In genomic region chr12:113046861-113047260, GRCm38 (mm10) we compare ENCODE assay signal across 27 mouse cellular contexts. TPM values are rescaled to one million over a fixed set of nuclear protein-coding genes. Genes with fewer than 3 reads are reported as not detected.
DNase-seq lines count a peak whose midpoint lies in the region; ATAC-seq and TF ChIP-seq lines count a peak whose summit lies in the region.
"Had no signal": no experiment of that assay in that cellular context is flagged by ENCODE, and none has a peak within 500 bp of the region (broad histone marks: within the 10 kb centered on the region; RNA-seq: fewer than 3 reads in every experiment).

No protein-coding gene starts in this region.

- no peak overlapping the region for H3K4me2 ChIP-seq in forebrain, embryonic 15.5 days (replicated peaks)
- H3K4me2 ChIP-seq: hindbrain, embryonic 13.5 days; neural tube, embryonic 12.5 days had no signal

- no peak for TF ChIP-seq POLR2A in spleen, adult 2 months (IDR thresholded peaks at IDR 0.05; ENCODE audit: low read depth, low read length)
- no peak for TF ChIP-seq POLR2A in thymus, adult 2 months (IDR thresholded peaks at IDR 0.05; ENCODE audit: control insufficient read depth, extremely low read depth, insufficient read depth, low read length, poor library complexity)

- peak overlapping the region; percentile 15; the same call in 1 of the 2 replicates for H3K27ac ChIP-seq in spleen, adult 2 months (ENCODE audit: insufficient read depth, low read length)
- peak overlapping the region; percentile 59 for H3K27ac ChIP-seq in thymus, adult 2 months (ENCODE audit: control insufficient read depth, insufficient read depth, low read length)
- H3K27ac ChIP-seq in forebrain, embryonic 15.5 days (replicated peaks): no peak overlapping the region
- H3K27ac ChIP-seq: forebrain, embryonic 10.5 days; gastrocnemius, adult 2 months; hindbrain, embryonic 13.5 days; limb, embryonic 10.5 days; neural tube, embryonic 12.5 days had no signal

- ATAC-seq in hematopoietic stem cell, adult 5-6 weeks (replicated peaks in 1 of 2; ENCODE audit: insufficient read depth in 1 of 2, low FRiP score in 2 of 2, low TSS enrichment in 1 of 2, low read depth in 1 of 2, poor library complexity in 2 of 2, severe bottlenecking in 2 of 2): peak; percentile 53 to 57
- no peak for ATAC-seq in forebrain, embryonic 15.5 days (replicated peaks)
- ATAC-seq: lung, postnatal 0 days had no signal

- no peaks in the 10 kb centered on the region for H3K9me3 ChIP-seq in forebrain, embryonic 15.5 days
- H3K9me3 ChIP-seq: forebrain, embryonic 10.5 days; hindbrain, embryonic 13.5 days; limb, embryonic 10.5 days; neural tube, embryonic 12.5 days had no signal

- H3K27me3 ChIP-seq in spleen, adult 2 months (ENCODE audit: control insufficient read depth, insufficient read depth, low read length): no peaks in the 10 kb centered on the region
- no peaks in the 10 kb centered on the region for H3K27me3 ChIP-seq in thymus, adult 2 months (ENCODE audit: control insufficient read depth, insufficient read depth, low read length)
- H3K27me3 ChIP-seq in forebrain, embryonic 15.5 days: no peaks in the 10 kb centered on the region
- H3K27me3 ChIP-seq: hindbrain, embryonic 13.5 days; neural tube, embryonic 12.5 days had no signal

- H3K36me3 ChIP-seq in spleen, adult 2 months (ENCODE audit: control insufficient read depth, insufficient read depth, low read length): peaks cover 1% of the 10 kb centered on the region; the same call in 1 of the 2 replicates
- H3K36me3 ChIP-seq in thymus, adult 2 months (ENCODE audit: control insufficient read depth, insufficient read depth, low read length): no peaks in the 10 kb centered on the region
- H3K36me3 ChIP-seq in forebrain, embryonic 15.5 days: peaks cover 28% of the 10 kb centered on the region

- TF ChIP-seq CTCF in spleen, adult 2 months (IDR thresholded peaks at IDR 0.05; ENCODE audit: extremely low read depth, insufficient read depth, insufficient read length, insufficient replicate concordance): no peak
- TF ChIP-seq CTCF in thymus, adult 2 months (IDR thresholded peaks at IDR 0.05; ENCODE audit: borderline replicate concordance, control insufficient read depth, extremely low read depth, insufficient read depth, low read length, poor library complexity): no peak

- no peak overlapping the region for H3K4me3 ChIP-seq in spleen, adult 2 months (ENCODE audit: extremely low read depth, insufficient read depth, insufficient read length)
- no peak overlapping the region for H3K4me3 ChIP-seq in thymus, adult 2 months (ENCODE audit: control insufficient read depth, insufficient read depth, low read length)
- no peak overlapping the region for H3K4me3 ChIP-seq in forebrain, embryonic 15.5 days
- H3K4me3 ChIP-seq: forebrain, embryonic 10.5 days; gastrocnemius, adult 2 months; hindbrain, embryonic 13.5 days; limb, embryonic 10.5 days; neural tube, embryonic 12.5 days had no signal

- peaks cover 13% of the 10 kb centered on the region; the same call in 1 of the 2 replicates for H3K4me1 ChIP-seq in spleen, adult 2 months (ENCODE audit: control insufficient read depth, insufficient read depth, insufficient read length)
- H3K4me1 ChIP-seq in thymus, adult 2 months (replicated peaks; ENCODE audit: control insufficient read depth, insufficient read depth, low read length): peaks cover 81% of the 10 kb centered on the region
- H3K4me1 ChIP-seq in forebrain, embryonic 15.5 days: peaks cover 3% of the 10 kb centered on the region; the same call in 1 of the 2 replicates
- H3K4me1 ChIP-seq: neural tube, embryonic 12.5 days had no signal

- 17% methylated on average over 15 of the region's 15 CpGs for WGBS in spleen, adult 2 months
- 8% methylated on average over 15 of the region's 15 CpGs for WGBS in thymus, adult 2 months
- WGBS in forebrain, embryonic 15.5 days: 93% methylated on average over 15 of the region's 15 CpGs

- no peak for DNase-seq in spleen, adult 2 months (ENCODE audit: low read depth in 1 of 2, low spot score in 2 of 2)
- no peak for DNase-seq in spleen, postnatal 10 days (ENCODE audit: low spot score in 2 of 2)
- DNase-seq in thymus, adult 2 months: peak; percentile 68
- peak; percentile 59 for DNase-seq in thymus, postnatal 4 days
- no peak for DNase-seq in embryo, embryonic 10.5 days (ENCODE audit: low spot score)
- no peak for DNase-seq in gastrocnemius, postnatal 10 days
- DNase-seq: adrenal gland, postnatal 25 days; cerebellum, adult 9-11 months; gastrocnemius, adult 2 months; kidney, adult 2 months; kidney, postnatal 10 days; liver; midbrain, embryonic 14.5 days; right cerebral cortex, postnatal 14 days had no signal

- no peak overlapping the region for H3K9ac ChIP-seq in forebrain, embryonic 15.5 days (replicated peaks)
- H3K9ac ChIP-seq: hindbrain, embryonic 13.5 days; neural tube, embryonic 12.5 days had no signal

RNA-seq across cellular contexts. Expression of gene Tex22, which starts 27.4 kb away (rescaled TPM):
- 0.20 and 0.48 TPM in 2 replicates for polyA plus RNA-seq in spleen, adult 2 months (2012; rRNA removed)
- total RNA-seq in hematopoietic stem cell, adult 5-6 weeks (2017): 0.38 TPM in 1 of 2 replicates, not detected in the other
- 0.31 and 0.66 TPM in 2 replicates for polyA plus RNA-seq in thymus, adult 2 months (2012; rRNA removed)
- polyA plus RNA-seq in forebrain, embryonic 15.5 days (2015; fragmentation: Nextera tagmentation; extraction: Ambion mirVana): 0.18 and 0.37 TPM in 2 replicates
- total RNA-seq in gastrocnemius, postnatal 10 days (2021): under 1 TPM in 1 of 2 experiments, not detected in 1; 0.20 TPM
- total RNA-seq: gastrocnemius, adult 2 months; heart, postnatal 25 days had no signal
- polyA plus RNA-seq: cortical plate, adult 2 months; embryonic facial prominence, embryonic 11.5 days; forebrain, embryonic 10.5 days; heart, embryonic 14.5 days; hindbrain, embryonic 13.5 days; intestine, embryonic 14.5 days; liver, embryonic 16.5 days; lung, postnatal 0 days; midbrain, embryonic 14.5 days; neural tube, embryonic 12.5 days had no signal

RNA-seq across cellular contexts. Expression of gene Pacs2, which starts 32.6 kb away (rescaled TPM):
- polyA plus RNA-seq in spleen, adult 2 months (2012; rRNA removed): 29.1 and 38.6 TPM in 2 replicates
- total RNA-seq in hematopoietic stem cell, adult 5-6 weeks (2017): 12.9 and 14.5 TPM in 2 replicates
- polyA plus RNA-seq in thymus, adult 2 months (2012; rRNA removed): 60.3 and 66.6 TPM in 2 replicates
- polyA plus RNA-seq in forebrain, embryonic 15.5 days (2015; fragmentation: Nextera tagmentation; extraction: Ambion mirVana): 22.6 and 24.4 TPM in 2 replicates
- total RNA-seq in gastrocnemius, postnatal 10 days (2021): 10 to 100 TPM; 51.8 to 54.4 TPM

RNA-seq across cellular contexts. Expression of gene Brf1, which starts 46.4 kb away (rescaled TPM):
- polyA plus RNA-seq in spleen, adult 2 months (2012; rRNA removed): 127 and 186 TPM in 2 replicates
- 58.6 and 75.9 TPM in 2 replicates for total RNA-seq in hematopoietic stem cell, adult 5-6 weeks (2017)
- 247 and 304 TPM in 2 replicates for polyA plus RNA-seq in thymus, adult 2 months (2012; rRNA removed)
- 67.3 and 67.7 TPM in 2 replicates for polyA plus RNA-seq in forebrain, embryonic 15.5 days (2015; fragmentation: Nextera tagmentation; extraction: Ambion mirVana)
- 10 to 100 TPM; 28.2 to 37.9 TPM for total RNA-seq in gastrocnemius, postnatal 10 days (2021)

RNA-seq across cellular contexts. Expression of gene Mta1, which starts 51.2 kb away (rescaled TPM):
- 55.6 and 77.7 TPM in 2 replicates for polyA plus RNA-seq in spleen, adult 2 months (2012; rRNA removed)
- total RNA-seq in hematopoietic stem cell, adult 5-6 weeks (2017): 39.8 and 42.2 TPM in 2 replicates
- 163 and 208 TPM in 2 replicates for polyA plus RNA-seq in thymus, adult 2 months (2012; rRNA removed)
- 15.2 and 17.9 TPM in 2 replicates for polyA plus RNA-seq in forebrain, embryonic 15.5 days (2015; fragmentation: Nextera tagmentation; extraction: Ambion mirVana)
- 10 to 100 TPM; 46.0 to 52.0 TPM for total RNA-seq in gastrocnemius, postnatal 10 days (2021)

Comparison
In these comparisons a context has a peak if more than half of its experiments do, and no peak if none do; other contexts are left out.
1. DNase-seq: peak in thymus, adult 2 months (single experiment) and thymus, postnatal 4 days (single experiment); none in spleen, adult 2 months (0 of 2), spleen, postnatal 10 days (0 of 2), embryo, embryonic 10.5 days (single experiment) and gastrocnemius, postnatal 10 days (single experiment).